Mouse (Mus musculus): ENCODE results near the gene Trim62. TPM values are rescaled to one million over a fixed set of nuclear protein-coding genes. Genes with fewer than 3 reads are reported as not detected.

Gene Trim62
- polyA plus RNA-seq, 1 experiment from 2014 or later: 0.15 TPM

- H3K36me3 ChIP-seq (ENCODE audit: control insufficient read depth, insufficient read depth): no peaks in the 10 kb centered on the region
- H3K4me3 ChIP-seq (ENCODE audit: low read depth, low read length): no peak overlapping the region
- no peak for ATAC-seq (ENCODE audit: low read depth)
- WGBS (ENCODE audit: insufficient replicate concordance): 21% methylated on average over 6 of the region's 6 CpGs
- no peak overlapping the region for H3K4me2 ChIP-seq (ENCODE audit: low read depth, low read length)
- H3K27me3 ChIP-seq (ENCODE audit: control insufficient read depth, insufficient read depth, low read depth, low read length): peaks cover 18% of the 10 kb centered on the region
- H3K4me1 ChIP-seq (ENCODE audit: control insufficient read depth, low read depth, low read length): no peaks in the 10 kb centered on the region
- no peaks in the 10 kb centered on the region for H3K9me3 ChIP-seq (replicated peaks; ENCODE audit: control insufficient read depth, low read length)
- H3K9ac ChIP-seq (ENCODE audit: low read depth, low read length): no peak overlapping the region
- no peak overlapping the region for H3K27ac ChIP-seq (ENCODE audit: low read length)
Measured at GRCm38 (mm10) chr4:128877520-128877919, 5.9 kb upstream of the Trim62 start.

- Histone ChIP-seq H3K27ac (ENCODE audit: low read length) (no peak overlapping the region), H3K4me2 (ENCODE audit: low read depth, low read length) (no peak overlapping the region), H3K9me3 (replicated peaks; ENCODE audit: control insufficient read depth, low read length) (no peaks in the 10 kb centered on the region), H3K27me3 (ENCODE audit: control insufficient read depth, insufficient read depth, low read depth, low read length) (peaks cover 32% of the 10 kb centered on the region), H3K4me1 (ENCODE audit: control insufficient read depth, low read depth, low read length) (peaks cover 3% of the 10 kb centered on the region), H3K36me3 (ENCODE audit: control insufficient read depth, insufficient read depth) (no peaks in the 10 kb centered on the region), H3K9ac (ENCODE audit: low read depth, low read length) (no peak overlapping the region), H3K4me3 (ENCODE audit: low read depth, low read length) (no peak overlapping the region)
- WGBS (ENCODE audit: insufficient replicate concordance): 32% methylated on average over 13 of the region's 13 CpGs
- no peak for ATAC-seq (ENCODE audit: low read depth)
Measured at GRCm38 (mm10) chr4:128878901-128879491, 4.4 kb upstream of the Trim62 start.

- H3K4me1 ChIP-seq (ENCODE audit: control insufficient read depth, low read depth, low read length): peaks cover 8% of the 10 kb centered on the region
- peak overlapping the region; percentile 86 for H3K4me2 ChIP-seq (ENCODE audit: low read depth, low read length)
- no peaks in the 10 kb centered on the region for H3K9me3 ChIP-seq (replicated peaks; ENCODE audit: control insufficient read depth, low read length)
- H3K27me3 ChIP-seq (ENCODE audit: control insufficient read depth, insufficient read depth, low read depth, low read length): peaks cover 48% of the 10 kb centered on the region
- WGBS (ENCODE audit: insufficient replicate concordance): under 1% methylated on average over 91 of the region's 94 CpGs
- no peaks in the 10 kb centered on the region for H3K36me3 ChIP-seq (ENCODE audit: control insufficient read depth, insufficient read depth)
- ATAC-seq (ENCODE audit: low read depth): peak; percentile 35; the same call in 1 of the 2 replicates
- H3K4me3 ChIP-seq (ENCODE audit: low read depth, low read length): peak overlapping the region; percentile 64
- no peak overlapping the region for H3K27ac ChIP-seq (ENCODE audit: low read length)
- H3K9ac ChIP-seq (ENCODE audit: low read depth, low read length): peak overlapping the region; percentile 37; the same call in 1 of the 2 replicates
Measured at GRCm38 (mm10) chr4:128883801-128884710, 676 bp downstream of the Trim62 start.

GRCm38 (mm10) chr4:128884711-128885095 lies 1.3 kb downstream of the Trim62 start:
- no peak for ATAC-seq (ENCODE audit: low read depth)
- no peaks in the 10 kb centered on the region for H3K36me3 ChIP-seq (ENCODE audit: control insufficient read depth, insufficient read depth)
- no peaks in the 10 kb centered on the region for H3K9me3 ChIP-seq (replicated peaks; ENCODE audit: control insufficient read depth, low read length)
- 41% methylated on average over 5 of the region's 5 CpGs for WGBS (ENCODE audit: insufficient replicate concordance)
- H3K4me3 ChIP-seq (ENCODE audit: low read depth, low read length): no peak overlapping the region
- no peak overlapping the region for H3K27ac ChIP-seq (ENCODE audit: low read length)
- peaks cover 47% of the 10 kb centered on the region for H3K27me3 ChIP-seq (ENCODE audit: control insufficient read depth, insufficient read depth, low read depth, low read length)
- H3K4me2 ChIP-seq (ENCODE audit: low read depth, low read length): peak overlapping the region; percentile 86; the same call in 1 of the 2 replicates
- H3K9ac ChIP-seq (ENCODE audit: low read depth, low read length): no peak overlapping the region
- H3K4me1 ChIP-seq (ENCODE audit: control insufficient read depth, low read depth, low read length): peaks cover 8% of the 10 kb centered on the region

- Histone ChIP-seq H3K4me2 (ENCODE audit: low read depth, low read length) (no peak overlapping the region), H3K4me3 (ENCODE audit: low read depth, low read length) (no peak overlapping the region), H3K27ac (ENCODE audit: low read length) (no peak overlapping the region), H3K9ac (ENCODE audit: low read depth, low read length) (no peak overlapping the region), H3K27me3 (ENCODE audit: control insufficient read depth, insufficient read depth, low read depth, low read length) (peaks cover 47% of the 10 kb centered on the region), H3K9me3 (replicated peaks; ENCODE audit: control insufficient read depth, low read length) (no peaks in the 10 kb centered on the region), H3K36me3 (ENCODE audit: control insufficient read depth, insufficient read depth) (no peaks in the 10 kb centered on the region), H3K4me1 (ENCODE audit: control insufficient read depth, low read depth, low read length) (peaks cover 8% of the 10 kb centered on the region)
- whole genome bisulfite sequencing (ENCODE audit: insufficient replicate concordance): 80% methylated on average over 8 of the region's 8 CpGs
- no peak for ATAC-seq (ENCODE audit: low read depth)
Measured at GRCm38 (mm10) chr4:128885540-128885939, 2.2 kb downstream of the Trim62 start.

- Histone ChIP-seq H3K36me3 (ENCODE audit: control insufficient read depth, insufficient read depth) (no peaks in the 10 kb centered on the region), H3K9ac (ENCODE audit: low read depth, low read length) (no peak overlapping the region), H3K4me2 (ENCODE audit: low read depth, low read length) (no peak overlapping the region), H3K27me3 (ENCODE audit: control insufficient read depth, insufficient read depth, low read depth, low read length) (peaks cover 44% of the 10 kb centered on the region), H3K4me3 (ENCODE audit: low read depth, low read length) (no peak overlapping the region), H3K4me1 (ENCODE audit: control insufficient read depth, low read depth, low read length) (peaks cover 8% of the 10 kb centered on the region), H3K27ac (ENCODE audit: low read length) (no peak overlapping the region), H3K9me3 (replicated peaks; ENCODE audit: control insufficient read depth, low read length) (no peaks in the 10 kb centered on the region)
- 62% methylated on average over 5 of the region's 5 CpGs for WGBS (ENCODE audit: insufficient replicate concordance)
- no peak for ATAC-seq (ENCODE audit: low read depth)
Measured at GRCm38 (mm10) chr4:128886571-128886970, 3.2 kb downstream of the Trim62 start.

GRCm38 (mm10) chr4:128887026-128887425 lies 3.6 kb downstream of the Trim62 start:
- H3K4me1 ChIP-seq (ENCODE audit: control insufficient read depth, low read depth, low read length): peaks cover 8% of the 10 kb centered on the region
- no peaks in the 10 kb centered on the region for H3K36me3 ChIP-seq (ENCODE audit: control insufficient read depth, insufficient read depth)
- H3K27me3 ChIP-seq (ENCODE audit: control insufficient read depth, insufficient read depth, low read depth, low read length): peaks cover 40% of the 10 kb centered on the region
- no peak overlapping the region for H3K4me2 ChIP-seq (ENCODE audit: low read depth, low read length)
- H3K4me3 ChIP-seq (ENCODE audit: low read depth, low read length): no peak overlapping the region
- no peak for ATAC-seq (ENCODE audit: low read depth)
- 73% methylated on average over 10 of the region's 10 CpGs for WGBS (ENCODE audit: insufficient replicate concordance)
- H3K27ac ChIP-seq (ENCODE audit: low read length): no peak overlapping the region
- no peaks in the 10 kb centered on the region for H3K9me3 ChIP-seq (replicated peaks; ENCODE audit: control insufficient read depth, low read length)
- no peak overlapping the region for H3K9ac ChIP-seq (ENCODE audit: low read depth, low read length)

GRCm38 (mm10) chr4:128887641-128888091 lies 4.3 kb downstream of the Trim62 start:
- 60% methylated on average over 9 of the region's 9 CpGs for WGBS (ENCODE audit: insufficient replicate concordance)
- no peak overlapping the region for H3K9ac ChIP-seq (ENCODE audit: low read depth, low read length)
- H3K27me3 ChIP-seq (ENCODE audit: control insufficient read depth, insufficient read depth, low read depth, low read length): peaks cover 35% of the 10 kb centered on the region
- H3K27ac ChIP-seq (ENCODE audit: low read length): no peak overlapping the region
- H3K4me2 ChIP-seq (ENCODE audit: low read depth, low read length): no peak overlapping the region
- no peaks in the 10 kb centered on the region for H3K9me3 ChIP-seq (replicated peaks; ENCODE audit: control insufficient read depth, low read length)
- no peak overlapping the region for H3K4me3 ChIP-seq (ENCODE audit: low read depth, low read length)
- ATAC-seq (ENCODE audit: low read depth): no peak
- no peaks in the 10 kb centered on the region for H3K36me3 ChIP-seq (ENCODE audit: control insufficient read depth, insufficient read depth)
- H3K4me1 ChIP-seq (ENCODE audit: control insufficient read depth, low read depth, low read length): peaks cover 8% of the 10 kb centered on the region

GRCm38 (mm10) chr4:128888436-128888990 lies 5.1 kb downstream of the Trim62 start:
- no peaks in the 10 kb centered on the region for H3K9me3 ChIP-seq (replicated peaks; ENCODE audit: control insufficient read depth, low read length)
- H3K36me3 ChIP-seq (ENCODE audit: control insufficient read depth, insufficient read depth): no peaks in the 10 kb centered on the region
- H3K27me3 ChIP-seq (ENCODE audit: control insufficient read depth, insufficient read depth, low read depth, low read length): peaks cover 27% of the 10 kb centered on the region
- no peak overlapping the region for H3K27ac ChIP-seq (ENCODE audit: low read length)
- no peak overlapping the region for H3K4me3 ChIP-seq (ENCODE audit: low read depth, low read length)
- peaks cover 8% of the 10 kb centered on the region for H3K4me1 ChIP-seq (ENCODE audit: control insufficient read depth, low read depth, low read length)
- no peak overlapping the region for H3K9ac ChIP-seq (ENCODE audit: low read depth, low read length)
- no peak overlapping the region for H3K4me2 ChIP-seq (ENCODE audit: low read depth, low read length)
- 64% methylated on average over 6 of the region's 6 CpGs for WGBS (ENCODE audit: insufficient replicate concordance)
- no peak for ATAC-seq (ENCODE audit: low read depth)

Data from liver, embryonic 16.5 days (tissue).